Mouse (Mus musculus): ENCODE measurements at regions not wholly inside any gene's neighbourhood (a gene's known extent, or its start where the extent isn't known, plus 50 kb on each side); places are given as distances from the start of the nearest gene placed in this dataset.
A peak's percentile ranks its signal among the peaks of the same experiment; 100 is the strongest.

- H3K4me2 ChIP-seq (replicated peaks; ENCODE audit: low read depth, low read length), result no peak overlapping the region
- no peaks in the 10 kb centered on the region for H3K27me3 ChIP-seq (replicated peaks; ENCODE audit: insufficient read depth, low read length)
- 93% methylated on average over 14 of the region's 14 CpGs for WGBS
- ATAC-seq (no peak), DNase-seq (ENCODE audit: low spot score) (no peak)
- H3K36me3 ChIP-seq (ENCODE audit: insufficient read depth, low read length), result no peaks in the 10 kb centered on the region
- no peak overlapping the region for H3K27ac ChIP-seq (ENCODE audit: low read length)
- no peaks in the 10 kb centered on the region for H3K9me3 ChIP-seq (ENCODE audit: low read length)
- no peak for TF ChIP-seq EP300 (IDR thresholded peaks at IDR 0.05)
- TF ChIP-seq CTCF (IDR thresholded peaks at IDR 0.05), result no peak
- H3K9ac ChIP-seq (replicated peaks; ENCODE audit: low read depth), result no peak overlapping the region
- H3K4me1 ChIP-seq (ENCODE audit: insufficient read depth, low read depth, low read length), result no peaks in the 10 kb centered on the region
- no peak overlapping the region for H3K4me3 ChIP-seq (ENCODE audit: low read depth, low read length)
Measured at GRCm38 (mm10) chr12:70539856-70540255, 87.0 kb downstream of the Tmx1 start.

GRCm38 (mm10) chr12:70541432-70541831, 88.5 kb downstream of the Tmx1 start:
- Histone ChIP-seq H3K4me2 (replicated peaks; ENCODE audit: low read depth, low read length) (no peak overlapping the region), H3K9me3 (ENCODE audit: low read length) (no peaks in the 10 kb centered on the region), H3K27ac (ENCODE audit: low read length) (no peak overlapping the region), H3K36me3 (ENCODE audit: insufficient read depth, low read length) (no peaks in the 10 kb centered on the region), H3K4me3 (ENCODE audit: low read depth, low read length) (no peak overlapping the region), H3K9ac (replicated peaks; ENCODE audit: low read depth) (no peak overlapping the region), H3K4me1 (ENCODE audit: insufficient read depth, low read depth, low read length) (no peaks in the 10 kb centered on the region), H3K27me3 (replicated peaks; ENCODE audit: insufficient read depth, low read length) (no peaks in the 10 kb centered on the region)
- TF ChIP-seq CTCF (IDR thresholded peaks at IDR 0.05) (no peak), EP300 (IDR thresholded peaks at IDR 0.05) (no peak)
- WGBS, result 55% methylated on average over 4 of the region's 4 CpGs
- ATAC-seq, result 0 out of 2 replicates have a peak, but pooled peaks have one; percentile 14
- DNase-seq (ENCODE audit: low spot score), result no peak

GRCm38 (mm10) chr12:70543299-70543698, 90.4 kb downstream of the Tmx1 start:
- Histone ChIP-seq H3K36me3 (ENCODE audit: insufficient read depth, low read length) (no peaks in the 10 kb centered on the region), H3K4me2 (replicated peaks; ENCODE audit: low read depth, low read length) (no peak overlapping the region), H3K4me3 (ENCODE audit: low read depth, low read length) (no peak overlapping the region), H3K27ac (ENCODE audit: low read length) (no peak overlapping the region), H3K4me1 (ENCODE audit: insufficient read depth, low read depth, low read length) (no peaks in the 10 kb centered on the region), H3K9ac (replicated peaks; ENCODE audit: low read depth) (no peak overlapping the region), H3K27me3 (replicated peaks; ENCODE audit: insufficient read depth, low read length) (no peaks in the 10 kb centered on the region), H3K9me3 (ENCODE audit: low read length) (no peaks in the 10 kb centered on the region)
- TF ChIP-seq CTCF (IDR thresholded peaks at IDR 0.05), result no peak
- no peak for TF ChIP-seq EP300 (IDR thresholded peaks at IDR 0.05)
- no peak for ATAC-seq
- DNase-seq (ENCODE audit: low spot score), result peak; percentile 49
- 36% methylated on average over 5 of the region's 5 CpGs for WGBS

DNA sequence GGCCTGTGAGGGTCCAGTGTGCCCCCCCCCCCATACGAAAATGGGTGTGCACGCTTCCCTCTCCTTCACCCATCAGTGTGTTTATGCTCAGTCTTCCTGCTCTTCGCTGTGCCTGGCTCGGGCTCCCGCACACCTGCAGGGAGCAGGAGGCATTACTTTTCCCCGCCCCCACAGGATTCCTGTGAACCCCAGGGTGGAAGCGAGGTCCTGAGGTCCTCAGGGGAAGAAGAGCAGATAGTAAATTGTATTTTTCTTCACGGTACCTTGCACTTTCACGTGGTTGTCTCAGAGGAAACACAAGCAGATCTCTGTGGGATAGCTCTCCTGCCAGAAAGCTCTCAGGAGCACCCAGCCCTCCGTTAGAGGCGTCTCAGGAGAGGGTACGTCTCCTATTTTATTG, 91.4 kb downstream of the Tmx1 start:
- 27% methylated on average over 12 of the region's 12 CpGs for WGBS
- ATAC-seq, result no peak

DNA sequence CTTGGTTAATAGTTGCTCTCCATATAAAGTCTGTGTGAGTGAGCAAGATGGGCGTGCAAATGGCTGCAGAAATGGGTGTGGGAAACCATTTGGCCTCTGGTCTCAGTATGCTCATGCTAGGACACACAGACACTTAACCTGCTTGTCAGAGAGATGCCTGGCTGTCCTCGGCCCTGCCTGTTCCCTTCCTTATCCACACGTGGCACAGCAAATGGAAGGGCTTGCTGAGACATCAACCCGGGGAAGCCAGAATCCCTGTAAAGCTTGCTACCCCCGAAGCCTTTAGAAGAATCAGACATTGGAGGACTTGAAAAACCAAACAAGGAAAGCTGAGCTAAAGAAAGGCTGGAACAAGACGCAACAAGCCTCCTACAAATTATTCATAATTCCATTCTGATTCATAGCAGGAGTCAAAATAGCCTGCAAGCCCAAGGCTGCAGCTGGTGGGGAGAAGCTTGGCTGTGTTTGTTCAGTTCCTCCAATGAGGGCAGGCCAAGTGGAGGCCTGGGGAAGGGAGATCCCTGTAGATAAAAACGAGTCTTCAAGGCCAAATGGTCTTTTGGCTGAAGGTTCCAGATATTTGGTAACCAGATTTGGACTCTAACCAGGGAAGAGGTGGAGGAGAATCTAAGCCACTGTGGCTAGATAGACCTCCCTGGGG, 92.1 kb downstream of the Tmx1 start:
- no peaks in the 10 kb centered on the region for H3K9me3 ChIP-seq (ENCODE audit: low read length)
- H3K27ac ChIP-seq (ENCODE audit: low read length), result no peak overlapping the region
- DNase-seq (ENCODE audit: low spot score), result peak; percentile 46
- no peaks in the 10 kb centered on the region for H3K36me3 ChIP-seq (ENCODE audit: insufficient read depth, low read length)
- no peaks in the 10 kb centered on the region for H3K27me3 ChIP-seq (replicated peaks; ENCODE audit: insufficient read depth, low read length)
- no peak overlapping the region for H3K4me2 ChIP-seq (replicated peaks; ENCODE audit: low read depth, low read length)
- ATAC-seq, result peak; percentile 52; the same call in 1 of the 2 replicates
- TF ChIP-seq CTCF (IDR thresholded peaks at IDR 0.05) (no peak), EP300 (IDR thresholded peaks at IDR 0.05) (no peak)
- no peak overlapping the region for H3K9ac ChIP-seq (replicated peaks; ENCODE audit: low read depth)
- WGBS, result 42% methylated on average over 7 of the region's 7 CpGs
- H3K4me1 ChIP-seq (ENCODE audit: insufficient read depth, low read depth, low read length), result no peaks in the 10 kb centered on the region
- no peak overlapping the region for H3K4me3 ChIP-seq (ENCODE audit: low read depth, low read length)

More for the DNA sequence above, 91.4 kb downstream of the Tmx1 start:
- H3K27ac ChIP-seq (ENCODE audit: low read length), result no peak overlapping the region
- TF ChIP-seq CTCF (IDR thresholded peaks at IDR 0.05) (no peak), EP300 (IDR thresholded peaks at IDR 0.05) (no peak)
- H3K9ac ChIP-seq (replicated peaks; ENCODE audit: low read depth), result no peak overlapping the region
- no peak for DNase-seq (ENCODE audit: low spot score)
- no peak overlapping the region for H3K4me2 ChIP-seq (replicated peaks; ENCODE audit: low read depth, low read length)
- H3K27me3 ChIP-seq (replicated peaks; ENCODE audit: insufficient read depth, low read length), result no peaks in the 10 kb centered on the region
- no peaks in the 10 kb centered on the region for H3K4me1 ChIP-seq (ENCODE audit: insufficient read depth, low read depth, low read length)
- H3K36me3 ChIP-seq (ENCODE audit: insufficient read depth, low read length), result no peaks in the 10 kb centered on the region
- no peaks in the 10 kb centered on the region for H3K9me3 ChIP-seq (ENCODE audit: low read length)
- H3K4me3 ChIP-seq (ENCODE audit: low read depth, low read length), result no peak overlapping the region

GRCm38 (mm10) chr12:70547199-70547598, 94.3 kb downstream of the Tmx1 start:
- no peak overlapping the region for H3K4me3 ChIP-seq (ENCODE audit: low read depth, low read length)
- no peak overlapping the region for H3K27ac ChIP-seq (ENCODE audit: low read length)
- no peaks in the 10 kb centered on the region for H3K36me3 ChIP-seq (ENCODE audit: insufficient read depth, low read length)
- H3K27me3 ChIP-seq (replicated peaks; ENCODE audit: insufficient read depth, low read length), result no peaks in the 10 kb centered on the region
- no peaks in the 10 kb centered on the region for H3K9me3 ChIP-seq (ENCODE audit: low read length)
- no peak overlapping the region for H3K9ac ChIP-seq (replicated peaks; ENCODE audit: low read depth)
- H3K4me1 ChIP-seq (ENCODE audit: insufficient read depth, low read depth, low read length), result no peaks in the 10 kb centered on the region
- ATAC-seq, result no peak
- WGBS, result 74% methylated on average over 6 of the region's 6 CpGs
- TF ChIP-seq EP300 (IDR thresholded peaks at IDR 0.05), result no peak
- no peak for TF ChIP-seq CTCF (IDR thresholded peaks at IDR 0.05)
- DNase-seq (ENCODE audit: low spot score), result peak; percentile 19
- no peak overlapping the region for H3K4me2 ChIP-seq (replicated peaks; ENCODE audit: low read depth, low read length)
